Mouse (Mus musculus) spleen, adult 2 months (tissue): ENCODE measurements at regions not wholly inside any gene's neighbourhood (a gene's known extent, or its start where the extent isn't known, plus 50 kb on each side); places are given as distances from the start of the nearest gene placed in this dataset.

Source experiments
- CTCF ChIP-seq: fragments of 200-500 bp; IDR thresholded peaks from 2 replicates; pipeline ENCODE4 v1.5.1; 2011; ENCODE audit warnings: mild to moderate bottlenecking, inconsistent platforms; ENCODE audit not compliant: insufficient read depth, insufficient read length, insufficient replicate concordance; ENCODE audit errors: extremely low read depth
- POLR2A ChIP-seq: fragments of 200-500 bp; IDR thresholded peaks from 2 replicates; pipeline ENCODE4 v1.6.1; 2011; ENCODE audit warnings: low read depth, low read length, inconsistent platforms

DNA sequence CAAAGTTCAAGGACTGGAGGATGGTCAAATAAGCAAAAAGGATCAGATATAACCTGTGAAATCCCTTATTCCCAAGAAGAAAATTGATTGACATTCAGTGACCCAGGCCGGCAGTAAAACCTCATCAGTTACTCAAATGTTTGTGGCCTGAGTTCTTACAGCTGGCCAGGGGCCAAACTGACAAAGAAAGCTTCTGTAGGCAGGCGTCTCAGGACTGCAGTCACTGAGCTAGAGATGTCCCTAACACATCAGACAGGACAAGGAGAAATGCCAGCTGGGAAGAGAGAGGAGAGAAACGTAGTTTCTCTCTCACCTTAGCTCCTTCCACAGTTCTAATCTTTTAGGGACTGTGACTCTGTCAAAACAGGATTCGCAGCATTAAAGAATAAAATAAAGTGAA lies 229.9 kb upstream of the Sema3d start:
- no peak for TF ChIP-seq CTCF
- TF ChIP-seq POLR2A, result no peak
